ENCODE assay signal across 19 mouse cellular contexts in the genomic region with DNA sequence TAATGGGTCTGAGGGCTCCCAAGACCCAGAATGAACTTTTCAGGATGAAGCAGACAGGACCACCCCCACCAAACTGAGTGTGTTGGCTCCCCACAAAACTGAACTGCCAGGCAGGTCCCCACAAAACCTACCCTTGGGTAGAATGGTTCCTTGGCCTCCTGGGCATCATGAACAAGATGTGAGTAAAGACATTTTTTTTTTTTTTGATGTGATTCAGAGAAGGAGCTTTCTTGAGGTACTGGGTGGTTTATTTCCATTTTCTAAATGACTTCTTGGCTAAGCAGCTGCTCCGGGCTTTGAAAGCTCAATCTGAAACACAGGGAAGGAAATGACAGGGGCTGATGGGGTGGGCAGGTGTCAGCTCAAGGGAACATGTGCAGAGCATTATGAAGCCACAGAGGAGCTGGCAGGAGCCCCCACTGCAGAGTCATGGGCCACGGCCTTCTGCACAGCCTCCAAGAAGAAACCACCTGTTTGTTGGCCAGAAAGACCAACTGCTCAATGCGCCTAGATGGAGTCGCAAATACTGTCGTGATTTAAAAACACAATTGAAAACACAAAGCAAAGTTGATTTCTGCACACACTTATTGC.
DNase-seq lines count a peak whose midpoint lies in the region; ATAC-seq and TF ChIP-seq lines count a peak whose summit lies in the region.
"Had no signal": no experiment of that assay in that cellular context is flagged by ENCODE, and none has a peak within 500 bp of the region (broad histone marks: within the 10 kb centered on the region; RNA-seq: fewer than 3 reads in every experiment).

No protein-coding gene starts in this region.

- WGBS in liver, postnatal 0 days (ENCODE audit: insufficient replicate concordance) = 37% methylated on average over 5 of the region's 5 CpGs
- 71% methylated on average over 5 of the region's 5 CpGs for WGBS in embryonic facial prominence, embryonic 15.5 days
- 88% methylated on average over 5 of the region's 5 CpGs for WGBS in forebrain, embryonic 14.5 days

- H3K9ac ChIP-seq in liver, postnatal 0 days (replicated peaks) = no peak overlapping the region
- no peak overlapping the region for H3K9ac ChIP-seq in embryonic facial prominence, embryonic 15.5 days
- no peak overlapping the region for H3K9ac ChIP-seq in forebrain, embryonic 14.5 days (ENCODE audit: low read length)
- H3K9ac ChIP-seq: forebrain, embryonic 12.5 days; limb, embryonic 15.5 days; neural tube, embryonic 13.5 days had no signal

- no peaks in the 10 kb centered on the region for H3K27me3 ChIP-seq in liver, postnatal 0 days (ENCODE audit: insufficient read depth, low read length)
- H3K27me3 ChIP-seq in embryonic facial prominence, embryonic 15.5 days = no peaks in the 10 kb centered on the region
- H3K27me3 ChIP-seq in forebrain, embryonic 14.5 days (replicated peaks; ENCODE audit: control insufficient read depth, insufficient read depth, low read length) = no peaks in the 10 kb centered on the region
- H3K27me3 ChIP-seq: forebrain, embryonic 12.5 days; limb, embryonic 15.5 days; neural tube, embryonic 13.5 days had no signal

- H3K9me3 ChIP-seq in liver, postnatal 0 days (ENCODE audit: low read length) = no peaks in the 10 kb centered on the region
- H3K9me3 ChIP-seq in embryonic facial prominence, embryonic 15.5 days (replicated peaks) = no peaks in the 10 kb centered on the region
- H3K9me3 ChIP-seq in forebrain, embryonic 14.5 days (replicated peaks; ENCODE audit: control insufficient read depth, low read length) = no peaks in the 10 kb centered on the region
- H3K9me3 ChIP-seq: forebrain, embryonic 12.5 days; limb, embryonic 15.5 days; midbrain, embryonic 10.5 days; neural tube, embryonic 13.5 days had no signal

- peak; percentile 35 for DNase-seq in liver, postnatal 0 days
- DNase-seq in liver = no peak
- DNase-seq in thymus, adult 18-20 months = peak; percentile 51 to 64
- no peak for DNase-seq in retina, embryonic 14.5 days (ENCODE audit: low spot score)
- no peak for DNase-seq in forebrain, embryonic 14.5 days (ENCODE audit: low spot score)
- DNase-seq in kidney, adult 8-10 months = no peak
- DNase-seq: adrenal gland, adult 8-10 months; cerebellum, adult 11 months; heart, postnatal 14 days; kidney, adult 11 months; kidney, postnatal 14 days; lung, adult 18-20 months had no signal

- H3K27ac ChIP-seq in liver, postnatal 0 days (ENCODE audit: low read depth) = no peak overlapping the region
- H3K27ac ChIP-seq in embryonic facial prominence, embryonic 15.5 days (replicated peaks) = peak overlapping the region; percentile 23; the same call in 1 of the 2 replicates
- no peak overlapping the region for H3K27ac ChIP-seq in forebrain, embryonic 14.5 days (ENCODE audit: low read depth, low read length)
- H3K27ac ChIP-seq: forebrain, embryonic 12.5 days; limb, embryonic 15.5 days; midbrain, embryonic 10.5 days; neural tube, embryonic 13.5 days had no signal

- no peak overlapping the region for H3K4me2 ChIP-seq in liver, postnatal 0 days (ENCODE audit: low read depth, low read length)
- no peak overlapping the region for H3K4me2 ChIP-seq in embryonic facial prominence, embryonic 15.5 days (replicated peaks)
- H3K4me2 ChIP-seq in forebrain, embryonic 14.5 days (ENCODE audit: low read length) = no peak overlapping the region
- H3K4me2 ChIP-seq: forebrain, embryonic 12.5 days; heart, embryonic 11.5 days; limb, embryonic 15.5 days; neural tube, embryonic 13.5 days had no signal

- no peaks in the 10 kb centered on the region for H3K36me3 ChIP-seq in liver, postnatal 0 days (replicated peaks; ENCODE audit: insufficient read depth, low read length)
- no peaks in the 10 kb centered on the region for H3K36me3 ChIP-seq in embryonic facial prominence, embryonic 15.5 days
- H3K36me3 ChIP-seq in forebrain, embryonic 14.5 days (ENCODE audit: control insufficient read depth, insufficient read depth, low read length) = no peaks in the 10 kb centered on the region
- H3K36me3 ChIP-seq: forebrain, embryonic 12.5 days; limb, embryonic 15.5 days; midbrain, embryonic 10.5 days; neural tube, embryonic 13.5 days had no signal

- TF ChIP-seq CTCF in liver, postnatal 0 days (IDR thresholded peaks at IDR 0.05; ENCODE audit: low read depth) = no peak

- no peaks in the 10 kb centered on the region for H3K4me1 ChIP-seq in liver, postnatal 0 days (ENCODE audit: insufficient read depth)
- no peaks in the 10 kb centered on the region for H3K4me1 ChIP-seq in embryonic facial prominence, embryonic 15.5 days
- H3K4me1 ChIP-seq in forebrain, embryonic 14.5 days (ENCODE audit: control insufficient read depth, insufficient read depth, low read length) = no peaks in the 10 kb centered on the region
- H3K4me1 ChIP-seq: forebrain, embryonic 12.5 days; limb, embryonic 15.5 days; midbrain, embryonic 10.5 days; neural tube, embryonic 13.5 days had no signal

- H3K4me3 ChIP-seq in liver, postnatal 0 days (ENCODE audit: low read depth, low read length) = no peak overlapping the region
- H3K4me3 ChIP-seq in embryonic facial prominence, embryonic 15.5 days (replicated peaks) = no peak overlapping the region
- H3K4me3 ChIP-seq in forebrain, embryonic 14.5 days (ENCODE audit: low read depth, low read length) = no peak overlapping the region
- H3K4me3 ChIP-seq: forebrain, embryonic 12.5 days; limb, embryonic 15.5 days; midbrain, embryonic 10.5 days; neural tube, embryonic 13.5 days had no signal

- TF ChIP-seq EP300 in liver, postnatal 0 days (IDR thresholded peaks at IDR 0.05; ENCODE audit: low read depth) = no peak

- ATAC-seq in liver, postnatal 0 days = no peak
- no peak for ATAC-seq in embryonic facial prominence, embryonic 15.5 days (ENCODE audit: insufficient number of reproducible peaks, low FRiP score, low TSS enrichment, low read depth)
- ATAC-seq in forebrain, embryonic 14.5 days = no peak
- ATAC-seq: hindbrain, embryonic 16.5 days had no signal

Comparison
In these comparisons a context has a peak if more than half of its experiments do, and no peak if none do; other contexts are left out.
1. DNase-seq: peak in liver, postnatal 0 days (single experiment) and thymus, adult 18-20 months (2 of 2); none in liver (single experiment), retina, embryonic 14.5 days (single experiment), forebrain, embryonic 14.5 days (single experiment) and kidney, adult 8-10 months (0 of 2).